Mouse (Mus musculus) liver, embryonic 14.5 days (tissue): ENCODE data around the gene Sipa1l3. TPM values are rescaled to one million over a fixed set of nuclear protein-coding genes. Genes with fewer than 3 reads are reported as not detected.

Experiments used
- ATAC-seq: fragments of 200-750 bp; cut with Nextera tagmentation; 2 replicates; pipeline ENCODE4 v1.8.0; 2017; ENCODE audit warnings: moderate number of reproducible peaks, mild to moderate bottlenecking, moderate library complexity; ENCODE audit not compliant: insufficient read depth
- DNase-seq, 3 experiments: peaks; one replicate each; pipeline ENCODE4 v3.0.0-alpha.2; 2012 to 2013; ENCODE audit warnings: low read depth in 3 of 3, low spot score in 3 of 3
- H3K27ac ChIP-seq: fragments of 300-500 bp; sonication (generic); 2 replicates; pipeline ENCODE4 v1.5.1; 2014; ENCODE audit warnings: moderate library complexity, mild to moderate bottlenecking, control low read depth, inconsistent platforms
- H3K27me3 ChIP-seq: fragments of 300-500 bp; sonication (generic); 2 replicates; pipeline ENCODE4 v1.6.1; 2014; ENCODE audit warnings: mild to moderate bottlenecking, low read length, moderate library complexity; ENCODE audit not compliant: control insufficient read depth, insufficient read depth
- H3K36me3 ChIP-seq: fragments of 300-500 bp; sonication (generic); replicated peaks from 2 replicates; pipeline ENCODE4 v1.6.1; 2014; ENCODE audit warnings: low read depth; ENCODE audit not compliant: control insufficient read depth, insufficient read depth
- H3K4me1 ChIP-seq, 2 experiments: fragments of 200-500 bp in 1 of 2; fragments of 300-500 bp in 1 of 2; sonication (generic) in 1 of 2; replicated peaks; 2 replicates each; pipeline ENCODE4 v1.6.1; 2012 to 2014; ENCODE audit warnings: antibody characterized with exemption in 1 of 2, inconsistent platforms in 1 of 2, low read length in 1 of 2; ENCODE audit not compliant: control insufficient read depth in 2 of 2, insufficient read depth in 2 of 2
- H3K4me2 ChIP-seq: fragments of 300-500 bp; sonication (generic); 2 replicates; pipeline ENCODE4 v1.6.1; 2014; ENCODE audit warnings: low read depth, mild to moderate bottlenecking, control low read depth, moderate library complexity
- H3K4me3 ChIP-seq, 2 experiments: fragments of 200-500 bp in 1 of 2; fragments of 300-500 bp in 1 of 2; sonication (generic) in 1 of 2; 2 replicates each; pipeline ENCODE4 v1.5.1; 2012 to 2014; ENCODE audit warnings: low read depth in 2 of 2, low read length in 2 of 2, mild to moderate bottlenecking in 2 of 2, control low read depth in 1 of 2, inconsistent platforms in 1 of 2, moderate library complexity in 1 of 2; ENCODE audit not compliant: insufficient read depth in 1 of 2
- H3K9ac ChIP-seq: fragments of 300-500 bp; sonication (generic); replicated peaks from 2 replicates; pipeline ENCODE4 v1.6.1; 2014; ENCODE audit warnings: mild to moderate bottlenecking, control low read depth, moderate library complexity
- H3K9me3 ChIP-seq: fragments of 300-500 bp; sonication (generic); 2 replicates; pipeline ENCODE4 v1.6.1; 2016; ENCODE audit warnings: low read length, mixed read lengths; ENCODE audit not compliant: control insufficient read depth
- CTCF ChIP-seq: IDR thresholded peaks from 2 replicates; pipeline ENCODE4 v1.5.1; 2016; ENCODE audit warnings: antibody characterized with exemption, low read depth, control low read depth
- EP300 ChIP-seq: IDR thresholded peaks from 2 replicates; pipeline ENCODE4 v1.6.1; 2016; ENCODE audit warnings: antibody characterized with exemption, low read depth
- WGBS: fragments of 180-500 bp; shearing (Covaris S2); extraction: QIAGEN DNeasy Blood & Tissue Kit; methylation state at CpG from one replicate; pipeline ENCODE4 v1.1.7; 2014; ENCODE audit not compliant: insufficient replicate concordance; 5-methylcytosine and 5-hydroxymethylcytosine counted together
- polyA plus RNA-seq, 2 experiments: library from polyadenylated mRNA; depleted of rRNA in 1 of 2; stranded (reverse) in 1 of 2; unstranded in 1 of 2; fragments of >200 nt; fragmentation: Nextera tagmentation in 1 of 2; extraction: Ambion mirVana in 1 of 2; gene quantifications; 2 replicates each; pipeline versions ENCODE4 v1.2.1 to v1.2.3; 2012 to 2014

The Sipa1l3 gene
- polyA plus RNA-seq, 2 experiments = 1.8 to 4.9 TPM

DNA sequence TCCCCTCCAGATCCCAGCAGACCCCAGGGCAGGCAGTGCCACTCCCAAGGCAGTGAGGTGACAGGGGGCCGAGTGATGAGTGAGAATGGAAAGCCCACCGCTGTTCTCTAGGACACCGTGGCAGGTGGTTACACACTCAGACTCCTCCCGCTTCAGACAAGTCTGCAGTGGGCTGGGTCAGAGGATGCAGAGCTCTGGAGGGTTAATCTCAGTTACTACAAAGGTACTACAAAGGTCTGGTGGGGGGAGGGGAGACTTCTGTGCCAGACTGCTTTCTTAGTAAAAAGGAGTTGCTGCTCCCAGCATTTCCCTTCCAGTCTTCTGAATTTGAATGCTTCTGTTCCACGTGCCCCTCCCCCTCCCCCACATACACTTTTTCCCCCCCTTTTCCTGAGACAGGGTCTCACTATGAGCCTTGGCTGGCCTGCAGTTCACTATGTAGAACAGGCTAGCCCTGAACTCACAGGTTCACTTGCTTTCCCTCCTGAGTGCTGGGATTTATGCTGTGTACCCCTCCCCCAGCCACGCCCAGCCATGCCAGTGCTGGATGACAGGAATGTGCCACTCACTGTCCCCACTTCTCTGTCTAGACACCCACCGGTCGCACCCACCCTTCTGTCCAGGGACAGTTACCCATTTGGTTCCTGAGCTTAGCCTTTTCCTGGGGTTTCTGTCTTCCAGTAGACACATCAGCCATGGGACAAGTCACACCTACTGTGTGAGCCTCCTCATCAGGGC lies 100.9 kb downstream of the Sipa1l3 start:
- Histone ChIP-seq H3K4me2 (no peak overlapping the region), H3K9me3 (no peaks in the 10 kb centered on the region), H3K27ac (no peak overlapping the region), H3K27me3 (no peaks in the 10 kb centered on the region), H3K4me3 (no peak overlapping the region), H3K9ac (no peak overlapping the region), H3K4me1 (no peaks in the 10 kb centered on the region), H3K36me3 (no peaks in the 10 kb centered on the region)
- TF ChIP-seq CTCF = no peak
- TF ChIP-seq EP300 = no peak
- no peak for ATAC-seq
- no peak for DNase-seq
- 49% methylated on average over 8 of the region's 8 CpGs for WGBS

DNA sequence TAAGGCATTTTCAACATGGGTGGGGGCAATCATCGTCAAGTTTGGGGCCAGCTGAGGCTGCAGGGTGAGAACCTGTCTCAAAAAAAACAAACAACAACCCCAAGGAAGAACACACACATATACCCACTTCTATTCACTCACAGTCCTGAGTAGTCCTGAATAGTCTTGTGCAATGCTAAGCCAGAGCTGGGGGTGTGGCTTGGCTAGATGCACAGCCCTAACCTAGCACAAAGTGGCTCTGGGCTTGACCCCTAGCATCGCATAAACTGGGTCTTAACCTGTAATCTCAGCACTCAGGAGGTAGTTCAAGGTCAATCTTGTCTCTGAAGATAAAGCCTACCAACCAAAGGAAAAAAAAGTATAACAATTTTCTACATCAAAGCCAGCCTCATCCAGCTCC lies 101.5 kb downstream of the Sipa1l3 start:
- 63% methylated on average over 2 of the region's 2 CpGs for WGBS
- no peak overlapping the region for H3K4me2 ChIP-seq
- H3K27ac ChIP-seq = no peak overlapping the region
- ATAC-seq = no peak
- H3K4me3 ChIP-seq = no peak overlapping the region
- H3K36me3 ChIP-seq = no peaks in the 10 kb centered on the region
- H3K9ac ChIP-seq = no peak overlapping the region
- TF ChIP-seq CTCF (no peak), EP300 (no peak)
- no peaks in the 10 kb centered on the region for H3K4me1 ChIP-seq
- H3K27me3 ChIP-seq = no peaks in the 10 kb centered on the region
- no peak for DNase-seq
- no peaks in the 10 kb centered on the region for H3K9me3 ChIP-seq

DNA sequence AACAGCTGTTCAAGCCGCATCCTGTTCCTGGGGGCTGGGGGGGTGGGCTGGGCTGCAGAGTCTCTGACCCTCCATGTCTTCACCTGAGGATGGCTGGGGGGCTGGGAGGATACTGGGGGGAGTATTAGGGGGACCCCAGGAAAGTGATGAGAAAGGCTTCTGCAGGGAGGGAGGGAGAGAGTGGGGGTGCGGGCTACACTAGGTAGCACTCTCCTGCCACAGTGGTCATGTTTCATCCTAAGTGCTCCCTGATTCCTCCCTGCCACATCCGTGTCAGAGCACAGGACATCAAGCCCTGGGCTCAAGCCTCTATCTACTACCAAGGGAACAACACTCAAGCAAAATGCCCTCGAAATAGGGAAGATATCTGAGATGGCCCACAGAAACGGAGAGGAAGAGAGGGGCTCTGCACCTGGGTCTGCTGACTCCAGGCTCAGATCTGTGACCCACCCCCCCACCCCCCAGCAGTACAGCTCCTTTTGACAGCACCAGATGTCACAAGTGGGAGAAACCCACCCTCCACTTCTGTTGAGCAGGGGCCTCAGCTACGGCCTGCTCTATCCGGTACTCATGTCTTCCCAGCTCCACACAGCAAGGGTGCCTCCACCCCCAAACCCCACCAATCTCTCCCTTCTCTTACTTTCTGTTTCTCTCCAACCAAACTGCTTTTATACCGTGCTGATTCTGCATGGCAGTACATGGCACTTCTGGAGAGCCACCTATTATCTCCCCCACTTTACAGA lies 106.4 kb downstream of the Sipa1l3 start:
- 68% methylated on average over 8 of the region's 8 CpGs for WGBS
- ATAC-seq = no peak
- no peak overlapping the region for H3K4me2 ChIP-seq

DNA sequence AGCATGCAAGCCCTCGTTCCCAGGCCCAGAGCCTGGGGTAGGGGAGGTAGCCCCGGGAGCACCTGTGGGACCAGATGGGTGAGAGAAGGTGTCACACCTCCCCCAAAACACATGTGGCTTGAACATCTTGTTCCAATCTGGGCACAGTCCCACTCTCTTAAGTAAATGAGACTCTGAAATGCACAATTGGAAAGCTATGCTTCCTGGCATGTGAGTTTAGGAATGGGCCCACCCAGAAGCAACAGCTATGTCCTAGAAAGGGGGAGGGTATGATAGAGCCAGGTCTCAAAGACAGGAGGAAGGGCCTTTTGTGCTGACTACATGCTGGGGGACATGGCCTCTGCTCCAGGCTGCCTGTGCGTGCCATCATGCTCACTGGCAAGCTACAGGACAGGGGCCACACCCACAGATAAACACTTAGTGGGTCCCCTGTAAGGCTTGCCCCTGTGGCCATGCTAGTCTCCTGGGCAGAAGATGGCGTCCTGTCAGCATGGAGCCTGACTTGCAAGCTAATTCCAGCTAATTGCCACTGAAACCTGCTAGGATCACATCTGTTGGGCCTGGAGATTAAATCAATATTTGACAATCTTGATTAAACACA lies 107.1 kb downstream of the Sipa1l3 start:
- TF ChIP-seq EP300 = no peak
- DNase-seq (no peak), ATAC-seq (no peak)
- 0 out of 4 replicates have a peak, but pooled peaks cover 0 to 2% of the 10 kb centered on the region in 2 experiments for H3K4me1 ChIP-seq
- no peak overlapping the region for H3K27ac ChIP-seq
- WGBS = 44% methylated on average over 4 of the region's 4 CpGs
- no peaks in the 10 kb centered on the region for H3K9me3 ChIP-seq
- no peak overlapping the region for H3K9ac ChIP-seq
- no peaks in the 10 kb centered on the region for H3K27me3 ChIP-seq
- H3K4me2 ChIP-seq = no peak overlapping the region
- H3K36me3 ChIP-seq = no peaks in the 10 kb centered on the region
- H3K4me3 ChIP-seq = no peak overlapping the region

More for the DNA sequence above, 106.4 kb downstream of the Sipa1l3 start:
- H3K36me3 ChIP-seq = no peaks in the 10 kb centered on the region
- no peak overlapping the region for H3K27ac ChIP-seq
- no peaks in the 10 kb centered on the region for H3K9me3 ChIP-seq
- H3K4me3 ChIP-seq = no peak overlapping the region
- no peak for TF ChIP-seq EP300
- no peak for TF ChIP-seq CTCF
- H3K4me1 ChIP-seq = 0 out of 4 replicates have a peak, but pooled peaks cover 0 to 2% of the 10 kb centered on the region in 2 experiments
- H3K27me3 ChIP-seq = no peaks in the 10 kb centered on the region
- DNase-seq = no peak
- H3K9ac ChIP-seq = no peak overlapping the region

DNA sequence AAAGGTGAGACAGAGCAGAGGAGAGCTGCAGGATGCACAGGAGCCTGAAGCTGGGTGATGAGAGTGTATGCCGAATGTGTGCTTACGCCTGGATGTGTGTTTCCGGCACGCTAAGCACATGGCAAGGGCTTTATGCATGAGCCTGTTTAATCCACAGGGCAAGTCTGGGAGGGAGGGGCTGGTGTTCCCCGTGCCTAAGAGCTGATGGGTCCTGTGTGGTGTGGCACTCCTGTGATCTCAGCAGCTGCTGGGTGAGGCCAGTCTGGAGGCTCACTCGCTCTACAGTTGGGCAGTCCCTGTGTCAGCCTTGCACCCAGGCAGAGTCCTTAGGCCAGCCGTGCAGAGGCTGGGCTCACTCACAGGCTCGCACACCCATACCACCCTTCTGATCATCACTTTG lies 108.0 kb downstream of the Sipa1l3 start:
- Histone ChIP-seq H3K9ac (no peak overlapping the region), H3K9me3 (no peaks in the 10 kb centered on the region), H3K4me2 (no peak overlapping the region), H3K27ac (no peak overlapping the region), H3K4me1 (0 out of 4 replicates have a peak, but pooled peaks cover 0 to 2% of the 10 kb centered on the region in 2 experiments), H3K36me3 (no peaks in the 10 kb centered on the region), H3K27me3 (no peaks in the 10 kb centered on the region), H3K4me3 (no peak overlapping the region)
- ATAC-seq (no peak), DNase-seq (no peak)
- 77% methylated on average over 8 of the region's 8 CpGs for WGBS
- TF ChIP-seq CTCF (no peak), EP300 (no peak)
